Mouse (Mus musculus): ENCODE results near the gene Cbx5. TPM values are rescaled to one million over a fixed set of nuclear protein-coding genes. Genes with fewer than 3 reads are reported as not detected.
A peak's percentile ranks its signal among the peaks of the same experiment; 100 is the strongest.

The Cbx5 gene
- polyA plus RNA-seq, 1 experiment from 2014 or later = 55.7 TPM

DNA sequence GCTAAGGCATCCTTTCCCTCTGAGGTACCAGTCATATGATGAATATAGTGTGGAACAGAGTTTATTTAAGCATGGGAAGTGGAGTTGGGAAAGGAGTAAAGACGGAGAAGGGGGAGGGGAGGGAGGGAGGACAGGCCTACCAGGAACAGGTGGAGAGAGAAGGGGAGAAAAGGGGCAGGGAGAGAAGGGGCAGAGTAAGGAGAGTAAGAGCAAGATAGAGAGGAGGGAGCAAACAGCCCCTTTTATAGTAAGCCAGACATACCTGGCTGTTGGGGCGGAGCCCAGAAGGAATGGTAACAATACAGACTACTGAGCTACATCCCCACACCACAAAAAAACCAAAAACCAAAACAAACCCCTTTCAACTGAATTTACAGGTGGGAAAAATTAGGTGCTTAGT is 23.6 kb downstream of the Cbx5 start:
- no peak for DNase-seq (ENCODE audit: low spot score)

DNA sequence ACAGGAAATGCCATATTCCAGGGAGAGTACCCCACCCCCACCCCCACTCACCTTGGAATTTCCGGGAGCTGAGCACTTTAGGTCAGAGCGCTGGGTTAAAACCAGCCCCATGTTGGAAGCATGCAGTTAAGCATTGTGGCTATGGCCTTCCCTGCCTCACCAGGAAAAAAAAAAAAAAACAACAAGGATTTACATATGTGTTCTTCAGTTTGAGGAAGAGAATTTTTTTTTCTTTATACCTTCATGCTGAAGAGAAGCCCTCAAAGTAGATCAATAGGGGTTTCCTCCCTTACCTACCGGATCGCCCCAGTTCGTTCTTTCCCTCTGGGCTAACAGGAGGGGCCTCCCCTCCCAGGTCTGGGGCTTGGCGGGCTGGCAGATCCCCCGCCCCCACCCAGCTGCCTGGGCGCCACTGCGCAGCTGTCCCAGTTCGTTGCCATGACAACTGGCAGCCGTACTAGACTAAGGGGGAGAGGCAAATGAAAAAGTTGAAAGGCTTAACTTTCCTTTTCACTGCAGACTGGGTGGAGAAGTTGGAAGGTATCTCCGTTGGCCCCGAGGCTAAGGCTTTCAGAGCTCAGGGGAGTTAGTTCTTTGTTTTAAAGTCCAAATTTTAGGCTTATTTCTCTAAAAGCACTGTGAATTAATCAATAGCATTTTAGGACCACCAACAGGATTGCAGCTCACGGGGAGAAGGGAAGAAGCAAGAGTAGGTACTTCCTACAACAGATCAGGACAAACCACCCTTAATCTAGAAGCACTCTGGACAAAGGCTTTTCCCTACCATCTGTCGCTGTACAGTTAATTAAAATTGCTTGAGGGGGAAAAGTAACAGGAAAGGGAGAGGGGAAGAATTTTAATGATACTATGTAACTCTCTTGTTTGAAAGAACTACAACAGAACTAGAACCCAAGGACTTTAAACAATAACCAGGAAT is 24.4 kb downstream of the Cbx5 start:
- DNase-seq (ENCODE audit: low spot score) = peak; percentile 97

DNA sequence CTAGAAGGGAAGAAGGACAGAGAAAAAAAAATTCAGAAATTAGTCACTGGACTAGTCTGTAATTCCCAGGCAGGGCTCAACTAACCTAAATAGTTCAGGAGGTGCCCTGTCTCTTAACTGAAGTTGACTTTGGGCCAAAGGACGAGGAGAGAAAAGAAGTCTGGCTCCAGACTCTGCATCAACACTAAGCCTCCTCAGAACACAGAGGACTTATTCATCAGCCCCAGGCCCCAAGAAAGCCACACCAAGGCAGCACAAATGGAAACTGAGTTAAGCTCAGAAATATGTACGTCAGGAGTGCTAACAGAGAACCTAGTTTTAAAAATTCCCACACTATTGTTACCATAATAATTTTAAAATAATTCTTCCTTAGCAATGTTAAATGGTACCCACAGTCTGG is 25.5 kb downstream of the Cbx5 start:
- DNase-seq (ENCODE audit: low spot score) = no peak

DNA sequence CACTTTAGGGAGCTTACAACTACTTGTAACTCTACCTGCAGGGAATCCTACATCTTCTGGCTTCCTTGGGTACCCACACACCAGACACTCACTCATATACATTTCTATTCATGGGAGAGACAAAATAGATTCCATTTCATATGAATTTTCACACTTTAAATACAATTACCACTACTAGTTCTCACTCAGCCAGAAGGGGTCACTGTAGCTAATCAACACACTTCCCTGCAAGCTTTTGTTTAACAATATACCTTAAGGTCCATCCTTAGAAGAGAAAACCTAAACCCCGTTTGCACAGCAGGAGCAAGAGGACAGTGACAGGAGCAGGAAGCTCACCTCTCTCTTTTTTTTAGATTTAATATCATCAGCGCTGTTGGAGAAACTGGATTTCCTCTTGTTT is 34.5 kb downstream of the Cbx5 start:
- DNase-seq (ENCODE audit: low spot score) = peak; percentile 23

DNA sequence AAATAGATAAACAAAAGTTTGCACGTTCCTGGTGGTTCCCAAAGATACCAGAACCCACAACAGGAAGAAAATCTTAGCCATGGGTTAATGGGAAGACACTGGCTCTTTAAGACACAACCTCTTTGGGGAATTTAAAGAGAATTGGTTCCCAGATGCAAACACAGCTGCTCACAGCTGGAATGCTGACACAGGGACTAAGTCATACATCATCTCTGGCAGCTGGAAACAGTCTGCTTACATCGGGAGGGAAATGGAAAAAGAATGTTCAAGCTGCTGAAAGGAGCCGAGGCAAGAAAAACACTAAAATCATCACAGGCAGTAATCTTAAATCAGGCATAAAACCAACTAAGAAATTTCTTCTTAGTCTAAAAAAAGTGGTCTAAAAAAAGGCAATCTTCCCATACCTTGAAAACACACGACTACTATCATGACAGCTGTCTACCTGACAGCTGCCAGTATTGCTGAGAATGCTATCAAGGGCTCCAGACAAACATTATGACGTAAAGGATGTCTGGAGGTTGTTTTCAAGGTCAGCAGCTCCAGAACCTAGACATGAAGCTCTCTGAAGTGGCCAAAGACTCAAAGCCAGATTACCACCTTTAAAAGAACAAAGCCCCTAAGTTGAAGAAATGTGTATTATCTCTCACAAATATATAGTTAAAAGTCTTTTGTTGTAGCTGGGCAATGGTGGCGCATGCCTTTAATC is 37.4 kb downstream of the Cbx5 start:
- no peak for DNase-seq (ENCODE audit: low spot score)

DNA sequence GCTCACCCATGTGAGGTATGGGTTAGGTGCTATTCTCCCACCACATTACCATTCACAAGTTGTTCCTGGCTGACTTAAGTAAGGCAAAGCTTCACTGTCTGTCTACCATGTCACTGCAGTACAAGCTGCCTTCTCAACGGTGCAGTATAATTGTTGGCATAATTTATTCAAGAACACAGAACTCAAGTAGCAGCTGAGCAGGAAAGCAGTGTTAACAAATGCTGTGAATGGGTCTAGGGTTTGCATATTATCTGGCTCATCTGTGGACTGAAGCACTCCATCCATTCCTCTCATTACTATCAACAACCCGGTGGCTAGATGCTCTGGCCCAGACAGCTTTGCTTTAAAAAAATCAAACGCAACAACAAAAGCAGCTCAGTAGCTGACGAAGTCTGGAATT is 41.8 kb downstream of the Cbx5 start:
- DNase-seq (ENCODE audit: low spot score) = no peak

DNA sequence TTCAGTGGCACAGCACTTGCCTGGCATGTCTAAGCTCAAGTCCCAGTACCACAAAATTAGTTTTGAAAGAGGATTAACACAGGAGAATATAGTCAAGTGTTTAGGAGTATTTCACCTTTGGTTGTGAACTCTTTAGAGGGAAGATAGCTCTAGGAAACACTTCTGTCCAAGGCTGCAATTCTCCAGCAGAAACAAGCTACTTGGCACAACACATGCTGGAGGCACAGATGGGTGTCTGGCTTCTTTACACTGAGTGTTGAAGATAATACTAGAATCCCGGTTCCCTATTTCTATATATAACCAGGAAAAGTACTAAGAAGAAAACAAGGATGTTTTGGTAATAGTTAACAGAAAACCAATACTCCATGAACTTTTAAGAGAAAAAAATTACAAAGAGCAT is 42.8 kb downstream of the Cbx5 start:
- DNase-seq (ENCODE audit: low spot score) = no peak

DNA sequence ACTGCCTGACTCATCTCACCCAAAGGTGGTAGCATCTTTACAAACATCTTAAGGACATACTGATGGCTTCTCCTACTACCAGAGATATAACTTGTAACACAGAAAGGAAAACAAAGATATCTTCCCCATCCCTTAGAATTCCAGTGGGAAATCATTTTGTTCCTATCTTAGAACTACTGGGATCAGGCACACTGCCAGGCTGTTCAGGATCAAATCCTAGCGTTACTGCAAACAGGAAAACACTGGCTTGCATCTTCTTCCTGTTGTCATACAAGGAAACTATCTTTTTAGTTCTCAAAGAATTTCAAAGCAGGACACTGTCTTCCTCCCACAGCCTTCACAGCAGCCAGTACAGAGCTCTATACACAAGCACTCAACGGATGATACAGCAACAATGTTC is 46.0 kb downstream of the Cbx5 start:
- DNase-seq (ENCODE audit: low spot score) = no peak

DNA sequence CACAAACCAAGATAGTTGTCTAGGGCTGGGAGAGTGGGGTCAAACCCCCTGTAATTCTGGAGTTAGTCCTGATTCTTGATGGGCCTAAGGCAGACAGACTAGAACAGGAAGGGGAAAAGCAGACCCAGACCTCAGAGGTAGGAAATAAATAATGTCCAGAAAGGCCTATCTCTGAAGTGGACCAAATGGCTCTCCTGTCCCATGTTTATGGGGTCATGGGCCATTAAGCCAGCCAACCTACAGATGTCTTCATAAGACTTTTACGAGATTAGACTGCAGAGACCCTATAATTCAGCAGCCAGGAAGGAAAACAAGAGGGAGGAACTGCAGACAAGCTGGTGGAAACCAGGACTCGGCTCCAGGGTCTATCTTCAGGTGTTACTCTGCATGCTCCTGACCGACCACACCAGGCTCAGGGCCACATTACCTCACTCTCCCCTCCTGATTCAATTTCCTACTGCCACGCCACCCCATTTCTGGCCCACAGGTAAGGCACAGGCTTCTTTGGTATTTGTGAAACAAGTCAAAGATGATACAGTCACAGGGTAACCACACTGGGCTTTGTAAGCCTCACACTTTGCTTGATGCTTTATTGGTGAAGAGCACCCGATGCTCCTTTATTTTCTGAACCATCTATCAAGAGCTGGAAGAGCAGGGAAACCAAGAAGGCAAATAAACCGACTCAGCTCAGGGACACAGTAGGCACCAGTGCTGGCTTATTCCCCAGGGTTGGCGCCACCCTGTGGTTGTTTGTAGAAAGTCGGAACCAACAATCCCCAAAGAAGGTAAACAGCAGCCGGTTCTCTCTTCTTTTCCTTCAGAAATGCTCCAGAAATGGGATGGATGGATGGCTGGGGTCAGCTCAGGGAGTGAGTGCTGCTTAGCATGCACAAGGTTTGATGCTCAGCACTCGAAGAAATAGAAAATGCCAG is 48.8 kb downstream of the Cbx5 start:
- DNase-seq (ENCODE audit: low spot score) = peak; percentile 42

DNA sequence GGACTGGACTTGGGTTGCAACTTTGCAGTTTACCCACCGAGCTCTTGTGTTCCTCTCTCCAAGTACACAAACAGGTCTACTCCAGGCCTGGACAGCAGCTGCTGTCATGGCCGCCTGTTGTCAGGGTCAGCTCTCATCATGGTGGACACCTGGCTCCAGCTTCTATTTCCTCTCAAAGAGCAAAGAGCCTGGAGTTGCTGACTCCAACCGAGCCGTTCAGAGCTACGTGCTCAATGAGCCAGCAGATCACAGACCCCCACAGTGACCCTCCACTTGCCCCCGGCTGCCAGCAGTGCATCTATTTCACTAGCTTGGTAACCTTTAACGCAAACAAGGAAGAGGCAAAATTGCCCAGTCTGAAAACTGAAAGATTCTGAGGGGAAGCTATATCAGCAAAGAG is 49.5 kb downstream of the Cbx5 start:
- DNase-seq (ENCODE audit: low spot score) = no peak

DNA sequence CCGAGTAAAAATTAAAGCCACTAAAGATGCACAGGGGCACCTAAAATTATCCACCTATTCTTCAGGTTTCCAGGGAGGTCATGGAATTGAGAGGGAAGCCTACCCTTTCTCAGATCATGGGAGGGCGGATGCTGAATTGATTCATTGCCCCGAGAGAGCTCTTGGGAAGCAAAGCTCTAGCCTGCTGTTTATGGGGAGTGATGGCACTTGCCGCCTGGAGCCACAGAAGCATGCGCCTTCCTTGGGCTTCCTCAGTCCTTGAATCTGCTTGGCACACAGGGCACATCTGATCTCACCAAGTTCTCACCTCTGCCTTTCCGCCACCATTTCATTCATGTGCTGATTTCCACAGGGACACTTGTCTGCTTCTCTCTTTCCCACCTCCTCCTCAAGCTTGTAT is 51.8 kb downstream of the Cbx5 start:
- DNase-seq (ENCODE audit: low spot score) = no peak

DNA sequence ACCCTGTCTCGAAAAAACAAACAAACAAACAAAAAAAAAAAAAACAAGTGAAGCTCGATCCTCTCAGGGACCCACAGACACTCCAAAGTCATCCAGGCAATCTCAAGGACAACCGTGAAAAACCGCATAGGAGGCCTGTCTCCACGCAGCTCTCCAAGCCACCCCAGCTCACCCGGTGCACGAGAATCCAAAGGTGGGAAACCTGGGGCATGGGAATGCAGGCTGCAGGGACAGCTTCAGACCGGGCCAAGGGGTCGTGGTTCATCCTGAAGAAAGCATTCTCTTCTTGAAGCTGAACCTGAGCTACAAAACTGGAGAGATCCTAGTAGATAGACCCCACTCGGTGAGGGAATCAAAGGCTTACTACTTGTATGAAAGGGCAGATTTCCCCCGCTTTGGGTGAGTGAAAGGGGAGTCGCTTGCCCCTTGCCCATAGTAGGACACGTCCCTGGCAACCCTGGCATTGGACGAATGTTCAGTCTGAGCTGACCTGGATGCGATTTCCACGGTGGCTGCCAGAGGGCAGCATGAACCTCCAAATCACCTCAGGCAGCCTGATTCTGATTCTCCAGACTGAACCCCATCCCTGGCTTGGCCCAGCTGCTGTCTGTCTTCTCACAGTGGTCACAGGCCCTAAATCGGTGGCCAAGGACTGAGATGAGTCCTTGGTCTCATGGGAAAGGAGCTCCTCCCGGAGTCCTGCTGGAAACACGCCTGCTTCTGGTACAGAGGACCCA is 54.0 kb downstream of the Cbx5 start:
- peak; percentile 29 for DNase-seq (ENCODE audit: low spot score)

DNA sequence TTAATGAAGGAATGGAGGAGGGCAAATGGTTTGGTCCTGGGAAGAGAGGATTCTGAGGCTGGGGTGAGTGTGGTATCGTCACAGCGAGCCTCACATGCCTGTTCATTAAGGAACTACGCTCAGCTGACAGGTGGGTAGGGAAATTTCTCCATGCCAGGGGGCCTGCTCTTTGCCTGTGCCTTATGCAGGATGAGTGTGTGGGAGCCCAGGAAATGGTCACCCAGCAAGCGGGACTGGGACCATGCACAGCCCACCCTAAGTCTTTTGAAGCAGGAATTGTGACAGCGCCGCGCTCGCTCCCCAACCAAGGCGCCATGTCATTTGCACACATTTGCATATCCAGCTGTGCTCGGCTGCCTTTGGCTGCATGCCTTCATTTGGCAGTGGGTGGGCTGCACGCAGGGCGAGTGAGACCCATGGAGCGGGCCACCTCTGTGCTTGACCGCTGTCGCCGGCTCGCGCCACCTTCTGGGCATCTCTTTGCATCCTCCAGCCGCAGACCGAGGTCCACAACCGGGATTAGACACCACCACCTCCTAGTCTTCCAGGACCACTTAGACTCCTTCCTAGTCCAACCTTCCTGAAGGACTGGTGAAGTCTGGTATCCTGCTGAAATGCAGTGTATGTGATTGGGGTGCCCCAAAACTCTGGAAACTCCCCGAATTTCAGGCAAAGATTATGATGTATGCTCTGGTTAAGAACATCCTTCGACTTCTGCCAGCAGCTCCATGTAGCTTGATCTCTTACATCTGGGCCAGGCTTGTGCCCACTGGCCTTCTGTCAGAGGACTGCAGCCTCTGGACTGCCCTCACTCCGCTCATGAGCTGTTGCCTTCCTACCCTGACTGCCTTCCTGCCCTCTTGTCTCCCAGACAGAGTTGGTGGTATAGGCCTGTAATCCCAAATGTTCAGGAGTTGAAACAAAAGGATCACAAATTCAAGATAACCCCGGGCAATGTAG is 55.7 kb downstream of the Cbx5 start:
- no peak for DNase-seq (ENCODE audit: low spot score)

DNA sequence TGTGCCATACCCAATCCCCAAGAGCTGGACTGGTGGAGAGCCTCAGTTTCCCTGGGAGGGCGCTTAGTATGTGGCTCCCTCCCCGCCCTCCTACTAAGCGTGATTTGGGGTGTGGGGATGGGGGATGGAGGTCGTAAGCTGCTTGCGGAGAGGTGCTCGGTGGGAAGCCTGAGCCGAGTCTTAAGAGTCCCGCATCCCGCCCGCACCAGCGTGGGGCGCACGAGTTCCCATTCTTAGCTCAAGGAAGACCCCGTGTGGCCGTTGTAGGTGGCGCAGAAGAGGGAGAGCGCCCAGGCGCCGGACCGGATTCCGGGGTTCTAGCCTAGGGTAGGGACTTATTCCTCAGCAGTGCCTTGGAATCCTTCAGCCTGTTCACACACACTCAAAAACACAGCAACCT is 56.5 kb downstream of the Cbx5 start:
- peak; percentile 75 for DNase-seq (ENCODE audit: low spot score)

DNA sequence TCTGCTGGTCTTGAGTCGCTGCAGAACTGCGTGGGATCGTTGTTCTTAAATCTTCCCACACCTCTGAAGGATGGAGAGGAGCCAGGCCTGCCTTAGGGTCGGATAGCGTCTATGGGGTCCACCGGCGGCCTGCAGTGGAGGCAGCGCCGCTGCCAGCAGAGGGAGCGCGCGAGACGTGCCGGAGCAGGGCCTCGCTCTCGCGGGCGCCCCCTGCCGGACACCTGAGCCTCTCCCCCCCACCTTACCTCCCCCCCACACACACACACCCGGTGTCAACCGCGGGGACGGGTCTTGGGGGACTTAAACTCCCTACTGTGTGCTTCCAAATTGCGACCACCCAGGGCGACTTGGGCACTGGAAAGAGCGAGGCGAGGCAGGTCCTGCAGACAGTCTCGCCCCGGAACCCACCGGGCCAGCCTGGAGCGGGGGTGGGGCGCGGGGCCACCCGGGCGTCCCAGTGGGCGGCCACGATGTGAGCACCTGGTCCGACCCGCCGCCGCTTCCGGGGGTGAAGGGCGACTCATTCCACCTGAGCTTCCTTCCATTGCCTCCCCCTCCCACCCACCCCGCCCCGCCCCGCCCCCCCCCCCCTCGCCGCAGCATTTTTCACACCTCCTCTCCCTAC is 57.3 kb downstream of the Cbx5 start:
- DNase-seq (ENCODE audit: low spot score) = peak; percentile 87

DNA sequence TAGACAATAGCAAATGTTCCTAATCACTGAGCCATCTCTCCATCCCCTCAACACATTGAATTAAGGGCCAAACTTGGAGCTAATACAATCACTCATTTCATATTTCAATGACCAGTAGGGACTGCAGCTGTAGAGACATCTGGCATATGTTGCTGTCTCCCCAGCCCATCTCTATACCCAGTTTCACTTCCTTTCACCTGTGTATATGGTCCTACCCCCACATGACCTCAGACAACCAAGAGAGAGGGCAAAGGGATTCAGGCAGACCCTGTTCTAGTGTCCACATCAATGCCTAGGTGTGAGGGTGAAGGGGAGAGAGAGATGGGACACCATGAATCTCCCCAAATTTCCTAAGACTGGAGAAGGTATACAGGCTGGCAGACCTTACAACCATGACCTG is 59.2 kb downstream of the Cbx5 start:
- DNase-seq (ENCODE audit: low spot score) = no peak

DNA sequence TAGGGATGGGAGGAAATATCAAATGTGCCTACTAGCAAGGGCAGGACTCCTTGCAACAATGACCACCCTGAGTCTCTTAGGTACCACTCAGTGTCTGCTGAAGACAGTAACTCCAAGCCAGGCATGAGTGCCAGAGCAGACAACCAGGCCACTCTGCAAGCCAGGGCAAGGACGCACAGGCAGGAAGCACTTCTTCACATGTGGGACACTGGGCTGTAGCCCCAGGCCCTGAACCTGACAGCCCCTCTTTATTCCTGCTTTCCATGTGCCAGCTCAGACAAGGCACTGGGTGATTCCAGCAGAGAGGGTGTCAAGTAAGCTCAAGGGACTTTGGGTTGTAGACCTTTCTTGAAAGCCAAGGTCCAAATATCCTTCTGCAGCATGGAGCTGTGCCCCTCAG is 60.8 kb downstream of the Cbx5 start:
- DNase-seq (ENCODE audit: low spot score) = no peak

DNA sequence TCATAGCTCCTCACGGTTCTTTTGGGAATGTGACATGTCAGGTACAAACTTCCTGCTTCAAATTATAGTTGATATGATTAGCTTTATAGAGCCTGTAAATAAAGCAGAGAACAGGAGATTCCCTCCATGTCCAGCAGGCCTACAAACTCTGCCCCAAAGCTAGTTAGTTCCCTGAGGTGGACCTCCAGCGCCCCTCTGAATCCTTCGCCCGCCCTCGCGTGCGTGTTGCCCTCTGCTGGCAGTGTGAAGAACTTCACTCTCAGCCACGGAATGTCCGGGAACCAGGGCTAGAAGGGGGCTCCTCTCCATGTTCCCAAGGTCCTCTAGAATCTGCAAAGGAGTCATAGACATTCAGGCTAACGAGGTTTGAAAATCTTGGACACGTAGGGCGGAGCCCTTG is 61.5 kb downstream of the Cbx5 start:
- DNase-seq (ENCODE audit: low spot score) = peak; percentile 59

DNA sequence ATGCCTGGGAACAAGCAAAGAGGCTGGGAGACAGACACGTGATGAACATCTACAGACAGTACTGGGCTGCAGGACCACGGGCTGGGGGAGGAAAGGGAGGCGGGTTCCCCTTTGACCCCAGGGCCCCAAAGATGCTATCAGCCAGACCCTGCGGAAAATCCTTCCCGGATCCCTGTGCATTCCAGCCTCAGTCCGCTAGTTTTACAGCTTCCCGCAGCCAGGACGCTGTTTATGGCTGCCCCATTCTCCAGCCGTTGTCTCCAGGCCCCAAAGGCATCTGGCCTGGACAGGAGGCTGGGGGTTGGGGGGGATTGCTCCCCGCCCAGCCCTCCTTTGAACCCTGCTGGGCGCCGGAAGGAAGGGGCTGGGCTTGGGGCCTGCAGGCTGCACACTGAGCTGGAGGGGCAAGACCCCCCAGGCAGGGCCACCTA is 62.0 kb downstream of the Cbx5 start:
- DNase-seq (ENCODE audit: low spot score) = no peak
